Mouse (Mus musculus) embryonic fibroblast, embryonic 13.5 days (primary cell): ENCODE measurements at regions not wholly inside any gene's neighbourhood (a gene's known extent, or its start where the extent isn't known, plus 50 kb on each side); places are given as distances from the start of the nearest gene placed in this dataset.

Experiments used
- CTCF ChIP-seq: IDR thresholded peaks from 2 replicates; pipeline ENCODE4 v1.5.1; 2011; ENCODE audit warnings: mild to moderate bottlenecking, control low read depth, low read length, moderate library complexity, borderline replicate concordance; ENCODE audit not compliant: insufficient read depth
- POLR2A ChIP-seq: IDR thresholded peaks from 2 replicates; pipeline ENCODE4 v1.6.1; 2011; ENCODE audit warnings: low read depth, mild to moderate bottlenecking, control low read depth, low read length, moderate library complexity

DNA sequence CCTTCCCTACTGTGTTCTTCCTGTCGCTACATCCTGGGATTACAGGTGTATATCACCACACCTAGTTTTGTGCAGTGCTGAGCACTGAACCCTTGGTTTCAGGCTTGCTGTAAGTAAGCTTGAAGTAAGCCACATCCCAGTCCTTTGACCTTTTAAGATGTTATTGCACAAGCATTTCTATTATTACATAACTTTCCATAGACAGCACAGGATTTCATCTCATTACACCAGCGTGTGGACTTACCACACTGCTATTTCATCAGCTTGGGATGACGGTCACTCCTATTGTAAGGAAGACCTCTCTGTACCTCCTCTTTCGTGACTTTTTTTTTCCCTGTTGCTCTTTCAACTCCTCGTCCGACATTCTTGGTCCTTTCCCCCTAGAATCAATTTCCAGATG is 239.5 kb upstream of the Mphosph6 start:
- TF ChIP-seq POLR2A, result no peak
- no peak for TF ChIP-seq CTCF
